Mouse (Mus musculus): Measurements from ENCODE around the gene Fam151b.

Fam151b gene

GRCm38 (mm10) chr13:92423711-92424110, 60.1 kb downstream of the Fam151b start:
- in situ Hi-C loops (cut with MboI; ENCODE audit: unreplicated experiment in 2 of 2) = no loop called here

DNA sequence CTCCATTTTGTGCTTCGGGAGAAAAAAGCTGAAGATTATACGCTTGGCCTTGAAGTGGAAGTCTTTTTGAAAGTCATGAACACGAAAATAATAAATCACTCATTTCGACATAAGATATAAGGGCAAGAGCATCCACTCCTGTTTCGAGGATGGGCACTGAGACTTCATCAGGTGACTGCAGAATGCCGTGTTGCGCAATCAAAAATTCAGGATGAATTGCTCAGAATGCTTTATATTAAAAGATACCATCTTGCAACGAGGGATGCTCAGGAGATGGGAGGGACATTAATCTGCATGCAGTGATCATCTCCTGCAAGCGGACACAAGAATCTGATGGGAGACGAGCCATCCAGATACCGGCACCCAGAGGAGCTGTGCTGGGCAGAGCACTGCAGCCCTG, 64.2 kb downstream of the Fam151b start:
- in situ Hi-C loops (cut with MboI; ENCODE audit: unreplicated experiment in 2 of 2) = no loop called here

GRCm38 (mm10) chr13:92410486-92410885, 73.3 kb downstream of the Fam151b start:
- in situ Hi-C loops (cut with MboI; ENCODE audit: unreplicated experiment in 2 of 2) = no loop called here

DNA sequence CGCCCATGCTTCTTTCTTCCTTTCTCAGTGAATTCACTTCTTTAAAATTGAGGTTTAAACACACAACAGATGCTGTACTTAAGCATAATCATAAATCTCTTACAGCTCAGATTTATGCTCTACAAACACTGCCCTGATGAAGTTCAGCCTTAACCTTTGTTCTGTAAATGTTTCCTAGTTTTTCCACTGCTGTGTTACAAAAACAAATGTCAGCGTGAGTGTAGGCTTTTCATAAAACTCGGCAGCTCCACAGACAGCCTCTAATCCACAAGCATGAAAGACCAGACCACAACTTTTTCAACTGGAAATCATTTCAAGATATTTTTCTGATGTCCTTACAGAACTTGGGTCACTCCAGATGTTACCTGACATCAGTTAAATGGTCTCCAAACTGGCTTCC, 80.3 kb downstream of the Fam151b start:
- in situ Hi-C loops (cut with MboI; ENCODE audit: unreplicated experiment in 2 of 2) = no loop called here

DNA sequence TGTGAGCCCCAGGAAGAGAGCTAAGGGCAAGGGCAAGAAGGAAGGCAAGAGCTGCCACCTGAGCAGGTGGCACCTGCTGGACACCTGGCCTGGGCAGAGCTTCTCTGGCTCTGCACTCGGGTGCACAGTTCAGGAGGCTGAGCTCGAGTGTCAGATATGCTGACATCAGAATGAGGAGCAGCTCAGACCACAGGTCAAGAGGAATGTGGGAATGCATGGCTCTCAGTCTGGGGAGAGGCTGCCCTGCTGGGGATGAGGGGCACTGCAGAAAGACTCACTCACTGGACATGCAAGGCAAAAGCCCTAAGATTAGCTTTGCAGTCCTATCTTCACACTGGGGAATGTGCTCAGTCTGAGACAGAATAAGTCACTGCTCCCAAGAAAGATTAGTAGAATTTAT, 81.8 kb downstream of the Fam151b start:
- in situ Hi-C loops (cut with MboI; ENCODE audit: unreplicated experiment in 2 of 2) = no loop called here

Measured in v-Abl transformed pro-B cells (cell line).